Mouse (Mus musculus) limb, embryonic 14.5 days (tissue): ENCODE measurements around the gene Napsa. TPM values are rescaled to one million over a fixed set of nuclear protein-coding genes. Genes with fewer than 3 reads are reported as not detected.

Source experiments
- ATAC-seq: fragments of 200-750 bp; cut with Nextera tagmentation; 2 replicates; pipeline ENCODE4 v1.8.0; 2017; ENCODE audit warnings: low read depth, moderate number of reproducible peaks, moderate TSS enrichment; ENCODE audit not compliant: low FRiP score
- DNase-seq: peaks from one replicate; pipeline ENCODE4 v3.0.0-alpha.2; 2015; ENCODE audit warnings: low spot score
- H3K27ac ChIP-seq: fragments of 300-500 bp; sonication (generic); replicated peaks from 2 replicates; pipeline ENCODE4 v1.5.1; 2014; ENCODE audit warnings: low read depth, mild to moderate bottlenecking, low read length, moderate library complexity, mixed read lengths
- H3K27me3 ChIP-seq: fragments of 300-500 bp; sonication (generic); 2 replicates; pipeline ENCODE4 v1.6.1; 2014; ENCODE audit warnings: low read length, mixed read lengths; ENCODE audit not compliant: control insufficient read depth, insufficient read depth
- H3K36me3 ChIP-seq: fragments of 300-500 bp; sonication (generic); 2 replicates; pipeline ENCODE4 v1.6.1; 2014; ENCODE audit warnings: mild to moderate bottlenecking, low read length, moderate library complexity, mixed read lengths; ENCODE audit not compliant: control insufficient read depth, insufficient read depth
- H3K4me1 ChIP-seq: fragments of 300-500 bp; sonication (generic); 2 replicates; pipeline ENCODE4 v1.6.1; 2014; ENCODE audit warnings: antibody characterized with exemption, low read length, mixed read lengths; ENCODE audit not compliant: control insufficient read depth, insufficient read depth
- H3K4me2 ChIP-seq: fragments of 300-500 bp; sonication (generic); replicated peaks from 2 replicates; pipeline ENCODE4 v1.6.1; 2014; ENCODE audit warnings: low read depth, mild to moderate bottlenecking, low read length, moderate library complexity; ENCODE audit not compliant: severe bottlenecking
- H3K4me3 ChIP-seq: fragments of 300-500 bp; sonication (generic); replicated peaks from 2 replicates; pipeline ENCODE4 v1.5.1; 2014; ENCODE audit warnings: low read length
- H3K9ac ChIP-seq: fragments of 300-500 bp; sonication (generic); 2 replicates; pipeline ENCODE4 v1.6.1; 2014; ENCODE audit warnings: mild to moderate bottlenecking, low read depth, low read length, moderate library complexity; ENCODE audit not compliant: severe bottlenecking
- H3K9me3 ChIP-seq: fragments of 300-500 bp; sonication (generic); 2 replicates; pipeline ENCODE4 v1.6.1; 2016; ENCODE audit warnings: low read length; ENCODE audit not compliant: control insufficient read depth
- POLR2A ChIP-seq: fragments of 200-500 bp; IDR thresholded peaks from 2 replicates; pipeline ENCODE4 v1.8.0; 2012; ENCODE audit warnings: inconsistent platforms, mild to moderate bottlenecking, moderate library complexity, borderline replicate concordance; ENCODE audit not compliant: insufficient read depth, insufficient read length; ENCODE audit errors: extremely low read depth
- WGBS: fragments of 180-500 bp; shearing (Covaris S2); extraction: QIAGEN DNeasy Blood & Tissue Kit; methylation state at CpG from one replicate; pipeline ENCODE4 v1.1.7; 2014; 5-methylcytosine and 5-hydroxymethylcytosine counted together
- polyA plus RNA-seq, 2 experiments: library from polyadenylated mRNA; depleted of rRNA in 1 of 2; stranded (reverse) in 1 of 2; unstranded in 1 of 2; fragments of >200 nt; fragmentation: Nextera tagmentation in 1 of 2; extraction: Ambion mirVana in 1 of 2; gene quantifications; 2 replicates each; pipeline versions ENCODE4 v1.2.1 to v1.2.3; 2012 to 2014

Napsa gene
- polyA plus RNA-seq, 2 experiments = 1.4 to 2.2 TPM

- 40% methylated on average over 18 of the region's 18 CpGs for WGBS
- DNase-seq = no peak
- Histone ChIP-seq H3K4me3 (no peak overlapping the region), H3K4me2 (no peak overlapping the region), H3K27ac (no peak overlapping the region), H3K9ac (no peak overlapping the region), H3K9me3 (no peaks in the 10 kb centered on the region), H3K27me3 (no peaks in the 10 kb centered on the region), H3K4me1 (no peaks in the 10 kb centered on the region), H3K36me3 (no peaks in the 10 kb centered on the region)
- ATAC-seq = no peak
- TF ChIP-seq POLR2A = no peak
Measured at GRCm38 (mm10) chr7:44623714-44624542, 51.7 kb downstream of the Napsa start.

- ATAC-seq (no peak), DNase-seq (no peak)
- no peak overlapping the region for H3K27ac ChIP-seq
- no peaks in the 10 kb centered on the region for H3K27me3 ChIP-seq
- H3K4me3 ChIP-seq = no peak overlapping the region
- H3K9ac ChIP-seq = no peak overlapping the region
- no peaks in the 10 kb centered on the region for H3K36me3 ChIP-seq
- H3K4me1 ChIP-seq = no peaks in the 10 kb centered on the region
- WGBS = 75% methylated on average over 3 of the region's 3 CpGs
- H3K9me3 ChIP-seq = no peaks in the 10 kb centered on the region
- TF ChIP-seq POLR2A = no peak
- H3K4me2 ChIP-seq = no peak overlapping the region
Measured at GRCm38 (mm10) chr7:44624543-44624826, 52.3 kb downstream of the Napsa start.

- no peaks in the 10 kb centered on the region for H3K9me3 ChIP-seq
- WGBS = 65% methylated on average over 14 of the region's 14 CpGs
- no peak overlapping the region for H3K9ac ChIP-seq
- H3K27me3 ChIP-seq = no peaks in the 10 kb centered on the region
- no peak for TF ChIP-seq POLR2A
- H3K27ac ChIP-seq = no peak overlapping the region
- ATAC-seq (no peak), DNase-seq (no peak)
- H3K4me2 ChIP-seq = no peak overlapping the region
- H3K4me1 ChIP-seq = no peaks in the 10 kb centered on the region
- no peaks in the 10 kb centered on the region for H3K36me3 ChIP-seq
- no peak overlapping the region for H3K4me3 ChIP-seq
Measured at GRCm38 (mm10) chr7:44624828-44625227, 52.6 kb downstream of the Napsa start.

GRCm38 (mm10) chr7:44625241-44626067 is 53.3 kb downstream of the Napsa start:
- TF ChIP-seq POLR2A = no peak
- ATAC-seq (no peak), DNase-seq (no peak)
- Histone ChIP-seq H3K27ac (no peak overlapping the region), H3K9me3 (no peaks in the 10 kb centered on the region), H3K27me3 (no peaks in the 10 kb centered on the region), H3K4me2 (no peak overlapping the region), H3K4me1 (no peaks in the 10 kb centered on the region), H3K9ac (no peak overlapping the region), H3K36me3 (no peaks in the 10 kb centered on the region), H3K4me3 (no peak overlapping the region)
- 88% methylated on average over 13 of the region's 13 CpGs for WGBS

- Histone ChIP-seq H3K27me3 (no peaks in the 10 kb centered on the region), H3K36me3 (no peaks in the 10 kb centered on the region), H3K4me2 (no peak overlapping the region), H3K9ac (no peak overlapping the region), H3K4me3 (no peak overlapping the region), H3K4me1 (no peaks in the 10 kb centered on the region), H3K27ac (no peak overlapping the region), H3K9me3 (no peaks in the 10 kb centered on the region)
- TF ChIP-seq POLR2A = no peak
- WGBS = 48% methylated on average over 1 of the region's 1 CpGs
- DNase-seq (no peak), ATAC-seq (no peak)
Measured at GRCm38 (mm10) chr7:44626068-44626385, 53.8 kb downstream of the Napsa start.
